Mouse (Mus musculus) A20 (cell line): Measurements from ENCODE around the gene Igsf9b.

Source experiments
- DNase-seq: peaks from one replicate; pipeline ENCODE4 v3.0.0-alpha.2; 2011; ENCODE audit warnings: low read depth, low spot score

Gene Igsf9b

DNA sequence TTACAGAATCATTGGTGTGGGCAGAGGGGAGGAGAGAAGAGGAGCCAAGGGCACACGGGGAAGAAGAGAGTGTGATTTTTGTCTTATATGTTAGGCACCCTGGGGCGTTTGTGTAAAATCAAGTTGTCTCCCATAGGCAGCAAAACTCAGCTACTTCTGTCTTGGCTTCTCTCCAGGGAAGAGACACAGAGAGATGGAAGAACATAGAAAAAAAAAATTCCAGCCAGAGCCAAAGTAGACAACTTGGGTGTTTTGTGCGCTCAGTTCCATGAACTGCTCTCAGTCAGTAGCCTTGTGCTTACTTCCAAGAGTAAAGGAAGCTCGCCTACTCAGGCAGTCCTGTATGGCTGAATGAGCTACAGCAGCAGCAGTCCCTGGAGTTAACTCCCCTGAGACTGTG is 31.4 kb downstream of the Igsf9b start:
- no peak for DNase-seq

GRCm38 (mm10) chr9:27331538-27331937 is 32.5 kb downstream of the Igsf9b start:
- DNase-seq: no peak

DNA sequence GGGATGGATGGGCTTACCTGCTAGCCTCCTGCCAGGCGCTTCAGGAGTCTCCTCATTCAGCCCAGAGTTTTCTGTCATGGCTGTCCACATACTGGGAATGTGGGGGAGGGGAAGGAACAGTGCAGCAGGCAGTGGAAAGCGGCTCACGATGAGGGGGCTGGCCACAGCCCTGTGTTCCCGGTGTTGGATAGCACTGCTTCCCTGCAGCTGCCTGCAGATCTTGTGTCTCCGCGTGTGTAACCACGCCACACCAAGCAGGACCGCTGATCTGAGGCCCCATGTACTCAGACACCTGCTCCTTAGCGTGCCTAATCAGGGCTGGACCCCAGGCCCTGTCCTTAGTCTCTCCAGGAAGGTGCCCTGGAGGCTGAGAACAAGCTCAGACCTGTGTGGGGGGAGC is 35.9 kb downstream of the Igsf9b start:
- no peak for DNase-seq

DNA sequence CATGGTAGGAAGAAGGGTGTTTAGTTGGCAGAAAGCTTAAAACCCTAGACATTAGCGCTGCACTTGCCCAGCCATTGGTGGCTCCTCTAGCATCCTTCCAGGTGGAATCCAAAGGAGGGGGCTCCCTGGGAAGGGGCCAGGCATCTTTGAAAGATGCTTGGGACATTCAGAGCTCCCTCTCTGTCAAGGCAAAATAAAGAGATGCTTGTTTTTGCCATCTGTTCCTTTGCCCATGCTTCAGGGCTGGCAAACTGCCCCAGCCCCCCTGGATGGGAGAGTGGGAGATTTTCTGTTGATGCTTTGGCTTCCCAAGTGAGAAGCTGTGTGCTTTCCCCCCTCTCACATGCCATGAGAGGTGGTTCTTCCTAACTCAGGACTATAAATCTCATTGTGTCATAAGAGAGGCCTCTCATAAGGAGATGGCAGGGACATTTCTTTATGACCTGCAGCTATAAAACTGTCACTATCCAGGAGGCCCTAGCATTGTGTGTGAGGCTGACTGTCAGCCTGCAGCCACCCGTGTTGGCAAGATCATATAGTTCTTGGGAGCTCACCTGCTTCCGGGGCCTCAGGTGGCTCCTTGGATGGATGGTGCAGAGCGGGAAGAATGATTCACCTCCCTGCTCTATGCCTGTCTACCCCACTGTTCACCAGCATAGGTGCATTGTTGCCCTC is 38.1 kb downstream of the Igsf9b start:
- DNase-seq: no peak

- no peak for DNase-seq
Measured at GRCm38 (mm10) chr9:27339168-27339567, 40.2 kb downstream of the Igsf9b start.

DNA sequence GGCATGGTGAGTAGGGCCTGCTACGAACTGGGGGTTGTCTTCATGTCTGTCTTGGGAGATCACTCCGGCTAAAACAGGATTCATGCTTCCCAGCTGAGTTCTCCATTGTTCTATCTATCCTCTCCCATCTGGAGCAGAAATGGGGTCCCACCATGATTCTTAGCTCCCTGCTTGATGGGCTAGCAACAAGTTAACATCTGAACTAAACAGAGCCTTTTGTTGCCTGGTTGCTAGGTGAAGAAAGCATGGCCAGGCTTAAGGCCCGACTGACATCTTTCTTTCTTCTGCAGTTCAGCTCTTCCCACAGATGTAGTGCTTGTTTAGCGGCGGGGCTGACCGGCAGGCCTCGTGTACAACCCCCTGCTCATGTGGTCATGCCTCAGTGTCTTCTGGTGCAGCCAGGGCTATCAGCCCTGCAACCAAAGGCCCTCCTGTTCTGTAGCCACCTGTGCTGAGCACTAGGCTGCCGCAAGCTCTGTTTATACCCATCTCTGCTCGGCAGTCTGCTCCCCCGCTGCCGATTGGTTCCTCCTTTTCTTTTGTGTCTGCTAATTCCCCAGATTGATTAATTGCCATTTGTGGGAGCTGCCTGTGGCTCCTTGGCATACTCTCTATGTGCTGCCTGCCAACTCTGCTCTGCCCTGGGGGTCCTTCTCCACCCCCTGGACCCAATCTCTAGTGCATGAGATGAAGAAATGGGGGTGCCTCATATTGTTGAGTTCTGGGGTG is 47.7 kb downstream of the Igsf9b start:
- no peak for DNase-seq

DNA sequence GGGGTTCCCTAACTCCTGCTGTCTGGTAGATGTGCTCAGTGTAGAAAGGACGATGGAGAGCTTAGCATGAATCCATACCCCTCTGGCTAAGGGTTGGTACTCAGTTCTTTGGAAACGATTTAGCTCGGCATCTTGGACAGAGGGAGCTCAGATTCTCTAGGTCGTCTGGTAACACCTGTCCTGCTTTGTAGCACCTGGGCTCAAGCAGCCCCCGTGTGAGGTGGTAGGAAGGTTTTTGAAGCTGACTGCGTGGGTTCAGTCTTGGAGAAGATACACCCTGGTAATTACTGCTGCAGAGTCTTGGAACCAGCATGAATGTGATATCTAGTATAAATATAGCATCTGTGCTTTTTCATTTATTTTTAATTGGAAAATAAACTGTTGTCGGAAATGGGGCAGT is 54.1 kb downstream of the Igsf9b start:
- no peak for DNase-seq

DNA sequence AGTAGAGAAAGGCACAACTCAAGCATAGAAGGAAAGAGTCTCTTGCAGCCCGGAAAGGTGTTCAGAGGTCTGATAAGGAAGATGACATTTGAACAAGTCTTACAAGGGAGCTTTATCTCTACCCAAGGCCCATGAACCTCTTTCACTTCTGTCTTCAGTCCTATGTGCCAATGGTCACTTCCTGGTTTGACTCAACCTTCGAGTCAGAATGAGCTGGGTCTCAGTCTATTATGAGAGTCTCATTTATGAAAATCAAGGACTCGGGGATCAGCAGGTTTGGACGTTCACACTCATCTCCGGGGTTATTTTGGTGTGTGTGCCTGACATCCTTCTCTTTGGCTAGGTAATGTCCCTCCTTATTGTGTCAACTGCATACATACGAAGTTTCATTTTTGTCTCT is 58.9 kb downstream of the Igsf9b start:
- DNase-seq: no peak

GRCm38 (mm10) chr9:27367231-27367630 is 68.2 kb downstream of the Igsf9b start:
- DNase-seq: no peak

- no peak for DNase-seq
Measured at GRCm38 (mm10) chr9:27369108-27369507, 70.1 kb downstream of the Igsf9b start.

DNA sequence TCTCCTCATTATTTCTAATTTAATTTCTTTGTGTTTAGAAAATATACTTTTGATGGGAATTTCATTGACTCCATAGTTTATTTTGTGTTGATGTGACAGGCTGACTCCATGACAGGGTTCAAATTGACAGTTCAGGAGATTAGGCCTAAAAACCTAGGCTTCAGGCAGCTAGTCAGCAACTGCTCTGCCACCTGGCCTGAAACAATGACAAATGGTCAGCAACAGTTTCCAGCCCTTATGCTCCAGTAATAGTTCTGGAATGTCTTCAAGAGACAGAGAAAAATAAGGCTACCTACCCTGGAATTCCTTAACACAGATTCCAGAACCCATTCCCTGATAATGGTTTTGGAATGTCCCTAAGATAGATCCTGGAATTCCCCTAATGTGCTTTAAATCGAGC is 76.7 kb downstream of the Igsf9b start:
- DNase-seq: no peak

DNA sequence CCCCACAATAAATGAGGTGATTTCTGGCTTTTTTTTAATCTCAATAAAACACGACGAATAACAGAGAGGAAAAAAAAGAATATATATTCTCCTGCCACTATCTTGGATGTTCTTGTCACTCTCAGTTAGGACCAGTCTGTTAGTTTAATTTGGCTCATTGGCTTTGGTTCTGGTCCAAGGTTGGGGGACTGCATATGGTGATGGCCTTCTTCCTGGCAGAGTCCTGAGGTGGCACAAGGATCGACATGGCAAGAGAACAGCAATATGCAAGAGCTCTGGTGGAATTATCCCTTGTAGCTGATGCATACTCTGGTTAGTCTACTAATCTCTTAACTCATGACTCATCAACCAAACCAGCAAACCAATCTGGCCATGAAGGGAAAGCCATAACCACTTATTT is 87.9 kb downstream of the Igsf9b start:
- no peak for DNase-seq

DNA sequence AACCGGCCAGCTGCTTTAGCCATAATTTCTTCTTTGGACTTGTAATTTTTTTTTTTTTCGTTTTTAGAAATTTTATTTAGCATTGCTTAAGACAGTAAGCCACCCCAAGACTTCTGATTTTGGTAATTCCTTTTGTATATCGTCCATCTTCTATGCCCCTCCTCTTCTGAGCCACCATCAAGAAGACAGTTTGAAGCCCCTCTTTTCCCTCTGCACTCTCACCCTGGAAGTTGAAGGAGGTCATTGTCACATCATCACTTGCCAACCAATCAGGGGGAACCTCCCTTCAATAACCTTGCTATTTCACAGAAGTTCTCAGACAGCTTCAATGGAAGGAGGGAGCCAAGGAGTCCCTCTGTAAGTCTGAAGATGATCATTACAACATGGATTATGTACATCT is 97.5 kb downstream of the Igsf9b start, which contains the start of gene Spata19:
Spata19 (plus strand) TSS at position 301 of the 400 bp plus-strand sequence.
- no peak for DNase-seq

GRCm38 (mm10) chr9:27401169-27401568 is 102.2 kb downstream of the Igsf9b start:
- no peak for DNase-seq
